Mouse (Mus musculus): ENCODE data around the gene Srpr.

DNA sequence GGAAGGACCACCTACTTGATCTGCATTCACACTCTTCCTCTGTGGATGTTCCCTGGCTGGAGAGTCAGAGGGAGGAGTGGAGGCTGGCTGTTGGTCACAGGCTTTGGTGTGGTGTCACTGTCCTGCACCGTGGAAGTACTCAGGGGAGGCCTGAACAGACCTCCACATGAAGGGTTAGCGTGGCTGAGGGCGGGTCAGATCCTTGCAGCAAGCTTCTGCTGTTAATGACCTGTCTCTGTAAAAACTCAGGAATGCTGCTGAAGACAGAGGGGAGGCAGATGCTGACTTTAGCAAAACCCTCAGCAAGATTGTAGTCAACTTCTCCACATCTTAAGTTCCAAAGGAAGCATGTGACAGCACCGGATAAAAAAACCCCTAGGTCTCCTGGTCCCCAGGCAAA lies 43.1 kb upstream of the Srpr start:
- TF ChIP-seq CTCF (IDR thresholded peaks at IDR 0.05; ENCODE audit: low read depth) (no peak), EP300 (IDR thresholded peaks at IDR 0.05; ENCODE audit: low read depth) (no peak)

All from liver, embryonic 14.5 days (tissue).